Mouse (Mus musculus) megakaryocyte-erythroid progenitor cell, adult 5-6 weeks (primary cell): Measurements from ENCODE around the gene Clmp. TPM values are rescaled to one million over a fixed set of nuclear protein-coding genes. Genes with fewer than 3 reads are reported as not detected.
A peak's percentile ranks its signal among the peaks of the same experiment; 100 is the strongest.
"Not testable (repeated sequence)": the region's sequence is repeated elsewhere in the genome, so short reads cannot be mapped to it uniquely, and the experiment has no call there.

Experiments used
- ATAC-seq: replicated peaks from 2 replicates; pipeline ENCODE4 v1.8.0; 2016; ENCODE audit warnings: mild to moderate bottlenecking, inconsistent platforms; ENCODE audit not compliant: severe bottlenecking, poor library complexity, low FRiP score, low TSS enrichment
- total RNA-seq, 2 experiments: library from RNA; stranded (forward) in 1 of 2; stranded (reverse) in 1 of 2; fragments of 200-1000, 215-1000 nt in 1 of 2; fragments of >200 nt in 1 of 2; fragmentation: Nextera tagmentation in 1 of 2; gene quantifications; 2 replicates each; pipeline ENCODE4 v1.2.3; 2014 to 2017

The Clmp gene
- total RNA-seq, 2 experiments from 2014 or later = 0.19 TPM; not detected in 1

DNA sequence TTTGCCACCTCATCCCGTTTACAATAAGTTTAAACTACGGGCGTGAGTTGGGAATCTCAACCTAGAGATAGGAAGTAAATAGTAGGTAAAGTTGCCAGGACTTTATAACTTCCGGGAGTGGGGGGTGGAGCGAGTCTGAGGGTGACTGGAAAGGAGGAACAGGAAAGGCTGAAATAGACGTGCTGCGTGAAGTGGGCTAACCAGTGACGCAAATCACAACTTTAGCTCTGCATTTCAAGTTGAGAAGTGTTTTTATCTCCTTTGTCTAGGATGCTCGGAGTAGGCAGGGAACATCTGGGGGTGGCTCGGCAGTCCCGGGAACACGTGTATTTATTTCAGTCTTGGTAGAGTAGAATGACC lies 79.8 kb downstream of the Clmp start:
- ATAC-seq = no peak

DNA sequence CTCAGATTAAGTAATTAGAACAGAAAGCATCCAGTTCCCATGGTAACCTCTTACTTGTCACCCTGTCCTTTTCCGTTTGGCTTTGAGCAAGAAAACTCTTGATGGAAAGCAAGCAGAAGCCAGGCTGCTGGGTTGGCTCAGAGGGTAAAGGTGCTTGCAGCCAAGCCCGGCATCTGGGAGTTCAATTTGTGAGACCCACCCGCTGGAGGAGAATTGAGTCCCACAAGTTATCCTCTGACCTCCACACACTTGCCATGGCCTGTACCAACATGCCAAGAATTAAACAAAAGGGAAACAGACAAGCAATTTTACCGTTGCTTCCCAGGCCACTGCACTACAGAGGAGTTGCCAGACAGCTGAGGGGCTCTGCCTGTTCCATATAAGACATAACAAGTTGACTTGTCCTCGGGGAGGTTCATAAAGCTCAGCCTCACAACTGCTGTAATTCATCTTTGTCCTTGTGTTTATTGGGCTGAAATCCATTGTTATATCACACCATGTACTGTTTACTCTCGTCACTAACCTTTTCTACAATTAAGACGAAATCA lies 80.4 kb downstream of the Clmp start:
- ATAC-seq = no peak

DNA sequence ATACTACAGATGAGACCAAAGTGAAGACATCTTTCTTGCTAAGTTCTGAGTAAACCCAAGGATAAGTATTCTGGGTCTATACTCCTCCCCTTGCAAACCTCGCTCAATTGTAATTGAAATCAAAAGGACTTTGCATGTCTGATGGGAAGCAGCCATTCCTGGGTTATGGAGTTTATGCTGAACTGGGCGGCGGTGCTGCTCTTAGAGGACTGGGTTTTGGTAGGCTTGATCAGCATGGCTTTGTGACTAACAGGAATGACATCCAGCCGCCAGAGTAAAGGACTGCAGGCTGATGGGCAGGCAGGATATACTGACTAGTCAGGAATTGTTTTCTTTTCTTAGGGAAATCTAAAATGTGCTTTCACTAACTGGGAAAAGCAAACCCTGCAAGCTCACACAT lies 82.2 kb downstream of the Clmp start:
- no peak for ATAC-seq

DNA sequence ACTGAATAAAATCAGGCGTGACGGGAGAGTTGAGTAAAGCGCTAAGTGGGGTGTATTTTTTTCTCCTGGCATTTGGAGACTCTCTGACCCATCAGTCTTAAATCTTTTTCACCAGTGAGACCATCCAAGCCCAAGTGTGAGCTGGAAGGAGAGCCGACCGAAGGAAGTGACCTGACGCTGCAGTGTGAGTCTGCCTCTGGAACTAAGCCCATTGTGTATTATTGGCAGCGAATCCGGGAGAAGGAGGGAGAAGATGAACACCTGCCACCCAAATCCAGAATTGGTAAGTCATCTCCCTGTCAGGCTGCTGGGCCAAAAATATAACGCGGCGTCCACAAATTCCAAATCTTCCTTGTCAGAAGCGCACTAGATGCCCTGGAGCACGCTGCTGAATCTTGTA lies 86.5 kb downstream of the Clmp start:
- no peak for ATAC-seq

DNA sequence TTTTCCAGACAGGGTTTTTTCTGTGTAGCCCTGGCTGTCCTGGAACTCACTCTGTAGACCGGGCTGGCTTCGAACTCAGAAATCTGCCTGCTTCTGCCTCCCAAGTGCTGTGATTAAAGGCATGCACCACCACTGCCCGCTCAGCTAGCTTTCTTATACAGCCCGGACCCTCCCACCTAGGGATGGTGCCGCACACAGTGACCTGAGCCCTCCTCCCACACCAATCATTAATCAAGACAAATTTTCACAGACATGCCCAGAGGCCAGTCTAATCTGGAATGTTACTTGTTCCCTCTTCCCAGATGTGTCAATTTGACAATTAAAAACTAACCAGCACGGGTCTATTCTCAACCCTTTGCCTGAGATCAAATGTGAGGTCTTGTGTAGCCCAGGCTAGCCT lies 87.4 kb downstream of the Clmp start:
- ATAC-seq = not testable (repeated sequence)

DNA sequence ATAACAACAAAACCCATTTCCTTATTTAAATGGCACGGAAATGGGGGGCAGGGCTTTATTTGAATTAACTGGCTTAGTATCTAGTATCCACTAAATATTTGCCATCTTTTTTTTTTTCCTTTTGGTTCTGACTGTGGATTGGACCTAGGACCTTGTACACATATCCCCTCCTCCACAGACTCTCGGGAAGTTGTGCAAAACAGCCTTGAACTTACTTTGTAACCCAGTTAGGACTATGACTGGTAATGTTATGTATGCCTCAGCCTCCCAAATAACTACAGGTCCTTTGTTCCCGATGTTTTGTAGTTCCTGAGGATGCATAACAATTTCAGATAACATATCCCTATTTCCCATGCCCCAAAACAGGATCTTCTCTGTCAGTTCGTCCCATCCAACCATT lies 88.1 kb downstream of the Clmp start:
- no peak for ATAC-seq

DNA sequence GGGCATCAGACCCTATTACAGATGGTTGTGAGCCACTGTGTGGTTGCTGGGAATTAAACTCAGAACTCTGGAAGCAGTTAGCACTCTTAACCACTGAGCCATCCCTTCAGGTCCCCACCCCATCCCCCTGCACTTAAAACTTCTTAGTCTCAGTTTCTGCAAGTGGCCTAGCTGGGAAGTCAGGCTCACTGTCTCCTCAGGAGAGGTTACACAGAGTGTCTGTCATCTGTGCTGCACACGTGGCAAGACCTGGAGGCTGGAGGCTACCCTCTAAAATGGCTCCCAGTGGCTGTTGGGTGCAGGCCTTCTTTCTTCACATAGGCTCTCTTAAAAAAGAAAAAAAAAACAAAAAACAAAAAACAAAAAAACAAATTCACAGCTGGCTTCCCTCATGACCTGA lies 90.3 kb downstream of the Clmp start:
- no peak for ATAC-seq

DNA sequence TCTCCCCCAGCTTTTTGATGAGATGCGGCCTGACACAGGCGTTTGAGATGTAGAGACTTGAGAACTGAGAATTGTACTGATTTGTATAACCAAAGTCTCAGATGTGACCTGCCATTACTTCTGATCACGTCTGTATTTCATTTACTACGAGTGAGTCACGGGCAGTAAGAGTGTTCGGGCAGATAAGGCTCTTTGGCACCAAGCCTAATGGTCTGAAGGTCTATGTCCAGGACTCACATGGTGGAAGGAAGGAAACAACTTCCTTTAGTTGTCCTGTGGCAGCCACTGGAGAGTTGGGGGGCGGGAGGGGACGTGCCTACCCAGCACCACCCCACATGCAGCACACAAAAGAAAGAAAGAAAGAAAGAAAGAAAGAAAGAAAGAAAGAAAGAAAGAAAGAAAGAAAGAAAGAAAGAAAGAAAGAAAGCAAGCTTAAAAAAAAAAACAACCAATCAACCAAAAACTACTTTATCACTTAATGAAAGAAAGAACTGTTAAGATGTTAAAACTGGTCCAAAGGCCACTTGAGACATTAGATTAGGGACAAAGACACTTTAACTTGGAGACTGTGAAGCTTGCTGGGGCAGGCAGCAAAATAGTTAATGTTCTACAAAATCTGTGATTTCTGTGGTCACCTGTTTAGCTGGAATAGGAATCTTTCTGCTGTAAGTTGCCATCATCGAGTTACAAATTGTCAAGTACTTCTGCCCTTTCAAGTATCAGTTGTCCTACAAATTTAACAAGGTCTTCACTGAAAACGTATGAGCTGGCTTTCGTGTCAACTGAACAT lies 90.9 kb downstream of the Clmp start:
- ATAC-seq = no peak

DNA sequence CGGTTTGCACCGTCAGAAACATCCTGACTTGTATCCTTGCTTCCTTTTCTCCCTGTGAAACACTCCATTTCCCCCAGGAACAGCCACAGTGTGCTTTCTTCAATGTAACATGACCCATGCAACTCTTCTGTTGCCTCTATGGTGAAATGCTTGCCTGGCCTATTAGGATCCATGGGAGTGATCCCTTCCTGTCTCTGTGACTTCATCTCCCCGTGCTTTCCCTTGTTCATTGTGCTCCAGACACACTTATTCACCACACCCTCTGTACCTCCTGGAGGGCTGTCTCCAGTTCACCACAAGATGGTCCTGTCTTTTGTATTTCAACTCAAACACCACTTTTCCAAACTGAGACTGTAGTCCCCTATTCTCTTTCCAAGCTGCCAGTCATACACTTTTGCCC lies 94.3 kb downstream of the Clmp start:
- ATAC-seq = no peak

DNA sequence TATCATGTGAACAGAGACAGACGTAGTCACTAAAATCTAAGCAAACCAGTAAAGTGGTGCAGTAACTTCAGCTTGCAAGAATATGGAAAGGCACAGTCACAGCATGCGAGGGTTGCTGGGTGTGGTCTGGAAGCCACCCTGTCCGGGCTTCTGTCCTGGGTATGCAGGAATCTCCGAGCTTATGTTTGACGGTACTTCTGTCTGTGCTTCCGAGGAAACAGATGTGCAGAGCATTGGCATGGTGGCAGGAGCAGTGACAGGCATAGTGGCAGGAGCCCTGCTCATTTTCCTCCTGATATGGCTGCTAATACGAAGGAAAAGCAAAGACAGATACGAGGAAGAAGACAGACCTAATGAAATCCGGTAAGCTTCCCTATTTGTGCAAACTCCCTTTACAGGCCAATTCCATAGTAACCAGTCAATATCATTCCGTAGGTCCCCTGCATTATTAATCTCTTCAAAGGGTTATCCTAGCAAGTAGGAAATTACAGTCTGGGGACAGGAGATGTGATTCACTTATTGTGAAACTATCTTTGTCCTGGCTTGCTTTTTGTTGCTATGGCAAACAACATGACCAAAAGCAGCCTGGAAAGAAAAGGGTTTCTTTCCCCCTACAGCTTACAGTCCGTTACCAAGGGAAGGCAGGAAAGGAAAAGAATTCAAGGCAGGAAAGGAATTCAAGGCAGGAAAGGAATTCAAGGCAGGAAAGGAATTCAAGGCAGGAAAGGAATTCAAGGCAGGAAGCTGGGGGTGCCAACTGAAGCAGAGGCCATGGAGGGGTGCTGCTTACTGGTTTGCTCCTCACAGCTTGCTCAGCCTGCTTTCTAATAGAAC lies 95.3 kb downstream of the Clmp start:
- no peak for ATAC-seq

DNA sequence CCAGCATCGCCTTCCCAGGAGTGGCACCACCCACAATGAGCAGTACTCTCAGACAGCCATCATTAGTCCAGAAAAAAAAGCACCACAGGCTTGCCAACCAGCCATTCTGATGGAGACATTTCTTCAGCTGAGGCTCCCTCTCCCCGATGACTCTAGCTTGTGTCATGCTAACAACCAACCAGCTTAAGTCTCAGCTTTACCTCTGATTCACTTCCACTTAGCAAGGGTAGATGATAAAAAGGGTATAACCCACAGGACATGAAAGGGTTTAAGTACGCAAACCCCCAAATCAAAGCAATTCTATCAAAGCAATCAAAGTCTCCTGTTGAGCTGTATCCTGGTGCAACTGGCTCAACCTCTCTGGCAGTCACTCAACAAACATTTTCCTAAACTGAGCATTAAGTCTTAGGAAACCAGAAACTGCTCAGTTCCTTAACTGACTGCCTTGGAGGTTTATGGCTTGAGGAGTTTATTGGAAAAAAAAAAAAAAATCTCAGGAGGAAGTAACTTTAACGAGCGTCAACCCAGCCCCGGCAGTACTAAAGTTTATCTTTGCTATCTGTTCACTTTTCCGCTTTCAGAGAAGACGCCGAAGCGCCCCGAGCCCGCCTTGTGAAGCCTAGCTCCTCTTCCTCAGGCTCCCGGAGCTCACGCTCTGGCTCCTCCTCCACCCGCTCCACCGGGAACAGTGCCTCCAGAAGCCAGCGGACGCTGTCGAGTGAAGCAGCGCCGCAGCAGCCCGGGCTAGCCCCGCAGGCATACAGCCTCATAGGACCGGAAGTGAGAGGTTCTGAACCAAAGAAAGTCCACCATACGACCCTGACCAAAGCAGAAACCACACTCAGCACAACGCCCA lies 96.2 kb downstream of the Clmp start:
- peak; percentile 59; the same call in 1 of the 2 replicates for ATAC-seq

DNA sequence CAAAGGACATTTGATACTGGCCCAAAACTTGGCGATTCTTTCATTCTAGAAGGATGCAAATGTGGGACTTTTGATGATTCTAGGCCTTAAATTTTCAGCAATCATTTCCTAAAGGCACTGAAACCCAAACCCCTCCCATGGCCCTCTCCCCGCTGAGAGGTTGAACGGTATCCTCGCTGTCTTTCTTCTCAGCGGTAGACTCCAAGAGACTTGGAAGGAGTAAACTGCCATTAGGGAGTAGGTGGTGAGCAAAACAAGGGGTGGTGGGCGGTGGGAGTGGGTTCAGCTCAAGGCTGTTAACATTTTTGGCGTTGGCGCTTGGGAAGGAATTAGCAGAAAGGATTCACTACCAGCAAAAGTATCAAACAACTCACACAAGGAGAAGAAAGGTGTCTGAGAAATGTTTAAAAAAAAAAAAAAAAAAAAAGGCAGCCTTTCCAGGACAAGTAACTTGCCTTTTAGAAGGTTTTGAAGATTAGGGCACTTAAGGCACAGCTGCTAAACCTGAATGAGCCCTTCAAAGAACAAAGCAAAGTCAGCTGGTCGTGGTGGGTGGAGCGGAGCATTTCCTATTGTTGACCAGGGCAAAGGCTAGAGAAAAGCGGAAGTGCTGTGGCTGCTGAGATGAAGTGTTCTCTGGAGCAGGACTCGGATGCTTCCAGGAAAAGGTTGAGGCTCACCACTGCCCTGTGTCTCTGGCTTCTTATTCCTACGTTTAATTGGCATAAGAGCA lies 98.0 kb downstream of the Clmp start:
- no peak for ATAC-seq

DNA sequence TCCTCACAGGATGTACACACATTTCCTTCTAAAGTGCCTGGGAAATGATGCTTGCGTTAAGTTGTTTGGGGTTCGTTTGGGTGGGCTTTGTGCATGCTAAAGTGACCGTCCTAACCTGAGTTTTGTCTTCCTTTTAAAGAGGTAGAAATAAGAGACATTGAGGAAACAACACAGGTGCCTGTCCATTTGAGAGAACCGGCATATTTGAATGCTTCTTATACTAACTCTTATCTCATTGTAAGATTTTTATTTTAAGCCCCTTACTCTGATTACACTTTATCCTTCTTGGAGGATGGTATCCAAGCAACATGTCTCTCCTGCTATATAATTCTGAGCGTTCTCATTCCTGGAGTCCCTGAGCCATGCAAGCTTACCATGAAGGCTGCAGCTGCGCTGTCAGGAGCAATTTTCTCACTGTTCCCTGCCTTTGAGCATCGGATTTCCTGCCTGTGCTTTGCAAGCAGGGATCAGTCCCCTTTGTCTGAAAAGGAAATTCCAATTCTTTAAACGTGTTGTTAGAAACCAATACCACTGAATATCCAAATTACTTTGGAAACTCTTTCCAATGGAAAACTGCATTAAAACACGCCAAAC lies 98.7 kb downstream of the Clmp start:
- ATAC-seq = no peak

DNA sequence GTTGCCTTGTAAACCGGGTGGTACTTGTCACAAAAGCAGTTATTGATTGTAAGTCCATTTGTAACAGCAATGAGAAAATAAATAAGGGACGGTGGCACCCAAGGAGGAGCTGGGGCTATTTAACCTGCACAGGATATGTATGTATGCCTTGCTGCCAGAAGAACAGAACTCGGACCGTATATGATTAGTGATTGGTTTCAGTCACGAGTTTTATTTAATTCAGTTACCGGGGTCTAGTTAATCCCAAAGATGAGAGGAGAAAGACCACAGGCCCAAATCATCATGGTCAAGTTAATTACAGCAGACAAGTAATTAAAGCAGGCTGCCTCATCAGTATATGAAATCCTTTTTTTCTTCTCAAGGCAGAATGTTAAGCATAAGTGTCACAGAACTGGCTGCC lies 99.7 kb downstream of the Clmp start:
- ATAC-seq = no peak

DNA sequence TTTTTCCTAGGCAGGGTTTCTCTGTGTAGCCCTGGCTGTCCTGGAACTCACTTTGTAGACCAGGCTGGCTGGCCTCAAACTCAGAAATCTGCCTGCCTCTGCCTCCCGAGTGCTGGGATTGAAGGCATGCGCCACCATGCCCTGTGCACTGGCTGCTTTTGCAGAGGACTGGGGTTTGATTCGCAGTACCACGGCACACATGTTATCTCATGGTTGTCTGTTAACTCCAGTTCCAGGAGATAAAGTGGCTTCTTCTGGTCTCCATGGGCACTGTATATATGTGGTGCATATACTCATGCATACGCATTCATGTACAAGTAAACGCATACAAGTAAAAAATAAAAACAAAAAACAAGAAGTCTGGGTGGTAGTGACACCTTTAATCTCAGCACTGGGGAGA lies 101.1 kb downstream of the Clmp start:
- ATAC-seq = not testable (repeated sequence)

DNA sequence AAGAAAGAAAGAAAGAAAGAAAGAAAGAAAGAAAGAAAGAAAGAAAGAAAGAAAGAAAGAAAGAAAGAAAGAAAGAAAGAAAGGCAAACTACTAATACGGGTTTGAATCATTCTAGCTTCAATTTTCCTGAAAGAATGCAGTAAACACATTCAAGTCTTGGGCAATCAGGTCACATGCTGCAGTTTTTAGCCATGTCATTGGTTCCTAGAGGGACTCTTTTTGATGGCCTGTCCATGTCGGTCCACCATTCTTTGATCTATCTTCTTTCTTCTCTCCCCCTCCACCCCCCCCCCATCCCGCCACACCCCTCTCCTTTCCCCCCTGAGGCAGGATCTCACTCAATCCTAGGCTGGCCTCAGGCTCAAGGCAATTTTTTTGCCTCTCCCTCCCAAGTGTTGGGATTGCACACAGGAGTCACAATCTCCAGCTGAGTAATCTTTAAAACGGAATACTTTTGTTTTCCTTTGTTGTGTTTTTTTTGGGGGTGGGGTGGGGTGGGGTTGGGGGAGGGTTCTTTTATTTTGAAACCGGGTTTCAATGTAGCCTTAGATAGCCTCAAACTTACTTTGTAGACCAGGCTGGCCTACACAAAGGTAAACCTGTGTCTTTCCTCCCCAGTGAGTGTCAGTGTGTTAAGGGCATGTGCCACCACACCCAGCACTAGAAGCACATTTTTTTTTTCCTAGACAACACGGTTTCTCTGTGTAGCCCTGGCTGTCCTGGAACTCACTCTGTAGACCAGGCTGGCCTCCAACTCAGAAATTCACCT lies 106.3 kb downstream of the Clmp start:
- no peak for ATAC-seq

DNA sequence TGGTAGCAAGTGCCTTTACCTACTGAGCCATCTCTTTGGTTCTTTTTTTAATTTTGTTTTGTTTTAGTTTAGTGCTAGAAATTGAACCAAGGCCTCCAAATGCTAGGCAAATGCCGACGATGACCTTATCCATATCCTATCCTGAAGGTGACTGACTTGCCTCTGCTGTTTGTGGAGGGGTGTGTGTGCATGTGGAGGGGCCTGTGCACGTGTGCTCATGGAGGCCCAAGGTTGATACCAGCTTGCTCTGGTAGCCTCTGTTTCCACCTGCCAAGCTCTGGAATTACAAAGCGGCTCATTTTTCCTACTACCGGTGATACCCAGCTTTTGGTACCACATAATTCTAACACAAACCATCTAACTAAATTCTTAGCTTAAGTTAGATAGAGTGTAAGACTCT lies 107.8 kb downstream of the Clmp start:
- ATAC-seq = no peak

DNA sequence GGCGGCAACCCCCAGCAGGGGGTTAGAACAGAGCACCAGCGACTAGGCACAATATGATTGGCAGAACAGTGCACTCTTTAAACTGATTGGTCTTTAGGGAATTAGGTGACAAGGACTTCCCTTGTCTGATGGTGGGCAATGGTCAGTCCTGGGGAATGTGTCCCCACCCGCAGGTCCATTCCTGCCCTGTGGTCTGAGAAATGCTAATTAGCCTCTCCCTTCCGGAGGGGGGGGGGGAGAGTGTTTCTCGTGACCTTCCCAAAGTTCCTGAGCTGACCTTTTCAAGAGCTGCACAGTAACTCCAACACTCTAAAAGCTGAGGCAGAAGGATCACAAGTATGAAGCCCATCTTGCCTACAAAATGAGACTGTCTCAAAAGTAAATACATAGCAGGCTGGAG lies 108.5 kb downstream of the Clmp start:
- no peak for ATAC-seq
